Mouse (Mus musculus) stomach, postnatal 0 days (tissue): ENCODE measurements around the gene Clint1. TPM values are rescaled to one million over a fixed set of nuclear protein-coding genes. Genes with fewer than 3 reads are reported as not detected.

Experiments used
- ATAC-seq: fragments of 200-750 bp; cut with Nextera tagmentation; 2 replicates; pipeline ENCODE4 v1.8.0; 2017; ENCODE audit not compliant: low FRiP score, low TSS enrichment
- DNase-seq: peaks from one replicate; pipeline ENCODE4 v3.0.0-alpha.2; 2016; ENCODE audit warnings: low spot score
- H3K27ac ChIP-seq: fragments of 300-500 bp; sonication (generic); replicated peaks from 2 replicates; pipeline ENCODE4 v1.5.1; 2014; ENCODE audit warnings: mild to moderate bottlenecking, control low read depth
- H3K27me3 ChIP-seq: fragments of 300-500 bp; sonication (generic); 2 replicates; pipeline ENCODE4 v1.6.1; 2014; ENCODE audit warnings: low read length; ENCODE audit not compliant: control insufficient read depth, insufficient read depth
- H3K36me3 ChIP-seq: fragments of 300-500 bp; sonication (generic); 2 replicates; pipeline ENCODE4 v1.6.1; 2014; ENCODE audit warnings: low read length, mixed read lengths; ENCODE audit not compliant: control insufficient read depth, insufficient read depth
- H3K4me1 ChIP-seq: fragments of 300-500 bp; sonication (generic); replicated peaks from 2 replicates; pipeline ENCODE4 v1.6.1; 2014; ENCODE audit warnings: antibody characterized with exemption; ENCODE audit not compliant: control insufficient read depth, insufficient read depth
- H3K4me2 ChIP-seq: fragments of 300-500 bp; sonication (generic); replicated peaks from 2 replicates; pipeline ENCODE4 v1.6.1; 2014; ENCODE audit warnings: low read depth, mild to moderate bottlenecking, control low read depth, moderate library complexity
- H3K4me3 ChIP-seq: fragments of 300-500 bp; sonication (generic); 2 replicates; pipeline ENCODE4 v1.5.1; 2014; ENCODE audit warnings: low read depth, low read length, control low read depth
- H3K9ac ChIP-seq: fragments of 300-500 bp; sonication (generic); 2 replicates; pipeline ENCODE4 v1.6.1; 2014; ENCODE audit warnings: mild to moderate bottlenecking, low read length, control low read depth, mixed read lengths
- H3K9me3 ChIP-seq: fragments of 300-500 bp; sonication (generic); 2 replicates; pipeline ENCODE4 v1.6.1; 2016; ENCODE audit warnings: low read length; ENCODE audit not compliant: control insufficient read depth
- CTCF ChIP-seq: IDR thresholded peaks from 2 replicates; pipeline ENCODE4 v1.5.1; 2016; ENCODE audit warnings: antibody characterized with exemption, low read depth, mild to moderate bottlenecking, moderate library complexity
- EP300 ChIP-seq: optimal IDR thresholded peaks from 2 replicates; pipeline ENCODE3; 2016; ENCODE audit warnings: antibody characterized with exemption
- WGBS: fragments of 180-500 bp; shearing (Covaris S2); extraction: QIAGEN DNeasy Blood & Tissue Kit; methylation state at CpG from one replicate; pipeline ENCODE4 v1.1.7; 2014; 5-methylcytosine and 5-hydroxymethylcytosine counted together
- microRNA-seq: library from miRNA; unstranded; fragments of <30 nt; microRNA quantifications from one replicate; pipeline ENCODE4, GENCODE M21; 2016
- polyA plus RNA-seq: library from polyadenylated mRNA; unstranded; fragments of >200 nt; fragmentation: Nextera tagmentation; extraction: Ambion mirVana; gene quantifications from 2 replicates; pipeline ENCODE4 v1.2.1, GENCODE M21; 2015

Clint1 gene
- polyA plus RNA-seq, 1 experiment from 2014 or later = 56.8 TPM

DNA sequence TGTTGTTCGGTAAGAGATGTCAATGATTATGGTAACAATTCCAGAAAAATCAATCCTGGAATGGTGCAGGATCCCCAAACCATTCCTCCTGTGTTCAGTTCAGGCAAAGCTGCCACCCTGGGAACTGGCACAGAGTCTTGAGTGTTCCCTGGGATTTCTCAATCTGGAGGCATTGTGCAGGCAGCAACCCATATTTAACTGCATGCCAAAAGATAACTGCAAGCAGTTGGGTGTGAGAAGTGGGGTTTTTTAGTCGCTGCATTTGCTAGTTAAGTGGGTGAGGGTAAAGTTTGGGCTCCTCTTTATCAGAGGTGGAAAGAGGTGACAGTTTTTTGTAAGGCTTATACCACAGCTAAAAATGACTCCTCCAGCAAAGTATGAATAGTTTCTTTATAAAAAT lies 95.6 kb downstream of the Clint1 start:
- TF ChIP-seq EP300 (no peak), CTCF (no peak)
- Histone ChIP-seq H3K9ac (no peak overlapping the region), H3K9me3 (no peaks in the 10 kb centered on the region), H3K27ac (no peak overlapping the region), H3K4me1 (no peaks in the 10 kb centered on the region), H3K36me3 (peaks cover 6% of the 10 kb centered on the region), H3K4me3 (no peak overlapping the region), H3K4me2 (no peak overlapping the region), H3K27me3 (no peaks in the 10 kb centered on the region)
- ATAC-seq (no peak), DNase-seq (no peak)
- WGBS = 88% methylated on average over 2 of the region's 2 CpGs

DNA sequence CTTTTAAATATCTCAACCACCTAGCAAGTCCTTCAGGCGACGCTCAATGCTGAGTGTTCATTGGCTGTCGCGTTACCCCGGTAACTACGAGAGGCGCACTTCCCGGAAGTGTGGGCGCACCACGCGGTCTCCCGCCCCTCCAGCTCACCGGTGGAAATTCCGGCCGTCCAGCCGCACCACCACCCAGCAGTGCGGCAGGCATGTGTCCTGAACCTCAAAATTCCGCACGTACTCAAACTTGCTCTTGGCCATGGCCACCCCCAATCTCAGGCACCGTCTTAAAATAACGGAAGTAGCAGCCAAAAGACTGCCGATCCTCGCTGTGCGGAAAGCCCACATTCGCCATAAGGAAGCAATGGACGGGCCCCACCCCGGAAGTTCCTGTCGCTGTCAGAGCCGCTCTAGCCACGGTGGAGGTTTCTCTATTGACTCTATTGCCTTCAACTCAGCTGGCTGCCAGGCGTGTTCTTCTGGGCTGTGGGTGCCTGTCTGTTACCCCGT lies 103.3 kb downstream of the Clint1 start, which contains the start of gene Thg1l:
Gene Thg1l (minus strand): TSS at position 368 of the 501 bp plus-strand sequence.
- no peaks in the 10 kb centered on the region for H3K27me3 ChIP-seq
- no peaks in the 10 kb centered on the region for H3K9me3 ChIP-seq
- peak; percentile 36 for TF ChIP-seq EP300
- TF ChIP-seq CTCF = peak; percentile 2; the same call in 1 of the 2 replicates
- no peaks in the 10 kb centered on the region; the same call in 1 of the 2 replicates for H3K36me3 ChIP-seq
- H3K4me3 ChIP-seq = peak within 1 kb of the TSS; percentile 55
- DNase-seq = peak; percentile 93
- peak within 1 kb of the TSS; percentile 47 for H3K4me2 ChIP-seq
- H3K9ac ChIP-seq = peak within 1 kb of the TSS; percentile 50
- ATAC-seq = peak; percentile 99
- H3K4me1 ChIP-seq = no peaks in the 10 kb centered on the region
- WGBS = under 1% methylated on average over 32 of the region's 32 CpGs
- peak within 1 kb of the TSS; percentile 49; the same call in 1 of the 2 replicates for H3K27ac ChIP-seq

DNA sequence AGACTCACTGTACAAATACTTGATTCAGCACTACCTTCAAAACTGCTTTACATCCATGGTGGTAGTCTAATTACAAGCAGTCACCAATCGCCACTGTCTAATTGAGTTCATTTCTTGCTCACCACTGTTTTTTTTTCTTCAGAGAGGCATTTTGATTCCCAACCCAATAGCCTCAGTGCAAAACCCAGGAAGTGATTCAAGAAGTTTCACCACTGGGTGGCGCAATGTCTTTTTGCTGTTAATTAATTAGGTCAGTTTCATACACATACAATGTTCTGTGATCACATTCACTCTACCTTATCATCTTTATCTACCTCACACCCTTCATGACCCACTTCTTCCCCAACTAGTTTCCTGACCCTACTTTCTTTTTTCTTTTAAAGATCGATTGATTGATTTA lies 107.7 kb downstream of the Clint1 start:
- TF ChIP-seq EP300 = no peak
- peak; percentile 63 for TF ChIP-seq CTCF
- no peak overlapping the region for H3K4me2 ChIP-seq
- H3K4me3 ChIP-seq = no peak overlapping the region
- no peaks in the 10 kb centered on the region for H3K4me1 ChIP-seq
- H3K27me3 ChIP-seq = no peaks in the 10 kb centered on the region
- no peak overlapping the region for H3K27ac ChIP-seq
- no peak overlapping the region for H3K9ac ChIP-seq
- WGBS = 82% methylated on average over 3 of the region's 3 CpGs
- ATAC-seq = no peak
- no peaks in the 10 kb centered on the region for H3K36me3 ChIP-seq
- no peaks in the 10 kb centered on the region for H3K9me3 ChIP-seq
- DNase-seq = peak; percentile 32

DNA sequence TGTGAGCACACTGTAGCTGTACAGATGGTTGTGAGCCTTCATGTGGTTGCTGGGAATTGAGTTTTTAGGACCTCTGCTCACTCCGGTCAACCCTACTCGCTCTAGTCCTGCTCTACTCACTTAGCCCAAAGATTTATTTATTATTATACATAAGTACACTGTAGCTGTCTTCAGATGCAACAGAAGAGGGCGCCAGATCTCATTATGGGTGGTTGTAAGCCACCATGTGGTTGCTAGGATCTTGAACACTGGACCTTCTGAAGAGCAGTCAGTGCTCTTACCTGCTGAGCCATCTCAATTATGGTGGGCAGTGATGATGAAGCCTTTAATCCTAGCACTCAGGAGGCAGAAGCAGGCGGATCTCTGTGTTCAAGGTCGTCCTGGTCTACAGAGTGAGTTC lies 108.2 kb downstream of the Clint1 start:
- Histone ChIP-seq H3K9me3 (no peaks in the 10 kb centered on the region), H3K4me3 (no peak overlapping the region), H3K27me3 (no peaks in the 10 kb centered on the region), H3K36me3 (no peaks in the 10 kb centered on the region), H3K27ac (no peak overlapping the region), H3K9ac (no peak overlapping the region), H3K4me1 (no peaks in the 10 kb centered on the region), H3K4me2 (no peak overlapping the region)
- ATAC-seq (no peak), DNase-seq (no peak)
- TF ChIP-seq CTCF = peak; percentile 36; the same call in 1 of the 2 replicates
- no peak for TF ChIP-seq EP300
- WGBS = 84% methylated on average over 5 of the region's 5 CpGs

Small RNA genes lying within 50 kb of the gene (microRNA-seq; reads per million reads assigned to microRNA genes)
- gene Gm22751 = not detected

Other genes starting within 250 kb of the Clint1 start
- 3.5 and 3.6 TPM in 2 replicates for gene Lsm11, start 92.9 kb downstream of the Clint1 start, polyA plus RNA-seq
- 6.9 and 7.4 TPM in 2 replicates for gene Thg1l, start 103.4 kb downstream of the Clint1 start, polyA plus RNA-seq
- gene Sox30, start 128.3 kb downstream of the Clint1 start, polyA plus RNA-seq = 0.15 and 0.17 TPM in 2 replicates
- 7.0 and 7.3 TPM in 2 replicates for gene Gm12166, start 200.3 kb downstream of the Clint1 start, polyA plus RNA-seq
- 4.3 and 4.9 TPM in 2 replicates for gene Adam19, start 203.9 kb downstream of the Clint1 start, polyA plus RNA-seq